Mouse (Mus musculus) liver, embryonic 14.5 days (tissue): ENCODE measurements around the gene Ccdc121.

Experiments
- CTCF ChIP-seq: IDR thresholded peaks from 2 replicates; pipeline ENCODE4 v1.5.1; 2016; ENCODE audit warnings: antibody characterized with exemption, low read depth, control low read depth
- EP300 ChIP-seq: IDR thresholded peaks from 2 replicates; pipeline ENCODE4 v1.6.1; 2016; ENCODE audit warnings: antibody characterized with exemption, low read depth

DNA sequence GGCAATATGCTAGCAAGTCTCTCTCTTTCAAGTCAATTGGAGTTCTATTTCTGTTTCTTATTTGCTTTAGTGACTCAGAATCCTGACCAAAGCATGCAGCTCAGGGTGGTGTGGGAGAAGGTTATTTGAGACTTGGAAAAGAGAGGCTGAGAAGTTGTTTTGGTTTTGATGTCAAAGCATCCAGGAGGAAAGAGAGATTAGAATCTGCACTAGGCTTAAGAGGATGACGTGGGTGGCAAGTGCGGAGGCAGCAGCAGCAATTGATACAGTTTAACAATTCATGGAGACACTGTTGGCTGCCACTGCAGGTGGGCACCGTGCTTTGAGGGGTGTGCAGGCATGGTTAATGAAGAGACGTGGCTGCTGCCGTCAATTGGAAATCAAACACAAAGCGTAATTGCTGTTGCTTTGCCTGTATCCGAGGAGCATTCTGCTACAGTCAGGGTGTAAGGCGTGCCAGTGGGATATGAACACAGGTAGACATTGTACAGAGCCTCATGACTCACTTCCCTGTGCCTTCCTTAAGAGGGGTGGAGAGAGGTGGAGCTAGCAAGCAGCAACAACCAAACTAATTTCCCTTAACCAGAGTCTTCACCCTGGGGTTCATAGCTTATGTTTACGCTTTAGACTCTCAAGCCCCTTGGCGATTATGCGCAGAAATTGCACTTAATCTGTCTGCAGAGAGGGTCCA, 10.3 kb upstream of the Ccdc121 start:
- TF ChIP-seq CTCF = no peak
- no peak for TF ChIP-seq EP300
